Mouse (Mus musculus) layer of hippocampus, postnatal 25 days (tissue): ENCODE measurements around the gene Mapk8. TPM values are rescaled to one million over a fixed set of nuclear protein-coding genes. Genes with fewer than 3 reads are reported as not detected.

Source experiments
- DNase-seq, 2 experiments: peaks; one replicate each; pipeline ENCODE4 v3.0.0; 2022; ENCODE audit warnings: mixed read lengths in 2 of 2, low spot score in 1 of 2; ENCODE audit errors: extremely low spot score in 1 of 2
- total RNA-seq, 2 experiments: library from RNA; stranded (reverse); gene quantifications; 2 replicates each; pipeline ENCODE4 v1.2.3; 2021

Mapk8 gene
- total RNA-seq, 2 experiments from 2014 or later, result 84.8 to 91.9 TPM

DNA sequence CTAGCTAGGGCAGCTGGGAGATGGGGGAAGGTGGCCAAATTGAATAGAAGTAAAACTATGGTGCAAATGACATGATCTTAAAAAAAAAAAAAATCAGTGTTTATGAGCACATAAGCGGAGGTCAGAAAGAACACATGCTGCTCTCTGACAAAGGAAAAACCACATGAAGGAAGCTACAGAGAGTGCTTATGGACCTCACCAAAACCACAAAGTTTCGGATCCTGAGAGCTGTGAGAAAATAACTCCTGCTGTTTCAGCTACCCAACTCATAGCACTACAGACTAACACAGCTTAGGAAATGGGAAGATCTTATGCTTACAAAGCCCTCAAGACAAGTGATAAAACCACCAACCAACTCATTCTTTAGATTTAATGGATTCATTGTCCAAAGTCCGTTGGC is 46.9 kb downstream of the Mapk8 start:
- no peak for DNase-seq

DNA sequence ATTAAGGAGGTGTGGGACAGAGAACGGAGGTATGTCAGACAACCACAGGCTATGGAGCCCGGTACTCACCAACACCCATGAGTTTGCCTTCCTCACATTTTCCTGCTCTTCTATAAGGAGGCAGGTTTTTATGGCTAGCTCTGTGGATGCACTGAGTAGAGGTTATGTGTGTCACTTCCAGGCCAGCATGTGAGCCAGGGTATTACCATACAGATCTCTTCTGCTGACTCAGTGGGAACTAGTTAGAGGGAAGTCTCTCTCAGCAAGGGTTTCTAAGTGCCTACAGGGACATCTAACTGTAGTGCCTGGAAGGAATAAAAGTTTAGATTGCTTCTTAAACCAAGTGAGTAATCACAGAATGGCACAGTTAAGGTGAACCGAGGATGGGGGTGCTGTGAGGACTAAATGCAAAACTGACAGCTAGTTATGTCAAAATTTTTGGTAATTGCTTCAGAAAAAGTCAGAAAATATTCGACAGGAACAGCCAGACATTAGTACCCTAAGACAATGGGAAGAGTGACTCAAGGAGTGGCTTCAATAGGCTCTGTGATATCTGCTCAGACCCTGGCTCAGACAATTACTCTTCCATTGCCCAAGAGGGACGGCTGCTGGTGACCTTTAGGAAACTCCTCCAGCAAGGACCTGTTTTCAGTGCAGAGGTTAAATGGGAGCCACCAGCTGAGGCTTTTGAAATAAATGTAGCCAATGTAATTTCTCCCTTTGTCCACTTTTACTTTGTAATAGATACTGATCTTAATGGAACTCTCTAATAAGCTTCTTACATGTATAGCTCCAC is 48.7 kb downstream of the Mapk8 start:
- DNase-seq, result no peak

DNA sequence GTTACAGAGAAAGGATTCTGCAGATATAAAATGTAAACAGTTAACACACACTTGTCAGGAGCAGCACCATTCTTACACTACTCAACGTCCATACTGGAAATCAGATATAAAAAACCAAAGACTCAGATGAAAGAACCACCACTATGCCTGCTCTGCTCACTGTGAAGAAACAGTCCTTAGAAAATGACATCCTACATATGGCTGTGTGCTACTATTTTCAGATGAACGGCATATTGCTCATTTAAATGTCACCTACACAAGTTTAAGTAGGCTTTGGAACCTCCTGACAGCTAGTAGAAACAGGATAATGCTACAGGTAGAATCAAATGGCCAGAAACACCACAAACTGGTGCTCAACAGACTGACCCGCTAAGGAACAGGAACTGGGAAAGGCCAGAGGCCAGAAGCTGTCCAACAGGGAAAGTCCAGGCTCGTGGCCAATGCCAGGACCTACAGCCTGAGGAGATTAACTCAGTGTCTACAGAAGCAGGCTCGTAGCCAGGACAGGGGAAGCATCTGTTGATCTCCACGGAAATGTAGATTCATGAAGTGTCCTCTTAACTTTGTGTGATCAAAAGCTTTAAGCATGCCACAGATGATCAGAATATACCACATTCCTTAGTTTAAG is 66.0 kb downstream of the Mapk8 start:
- no peak for DNase-seq

DNA sequence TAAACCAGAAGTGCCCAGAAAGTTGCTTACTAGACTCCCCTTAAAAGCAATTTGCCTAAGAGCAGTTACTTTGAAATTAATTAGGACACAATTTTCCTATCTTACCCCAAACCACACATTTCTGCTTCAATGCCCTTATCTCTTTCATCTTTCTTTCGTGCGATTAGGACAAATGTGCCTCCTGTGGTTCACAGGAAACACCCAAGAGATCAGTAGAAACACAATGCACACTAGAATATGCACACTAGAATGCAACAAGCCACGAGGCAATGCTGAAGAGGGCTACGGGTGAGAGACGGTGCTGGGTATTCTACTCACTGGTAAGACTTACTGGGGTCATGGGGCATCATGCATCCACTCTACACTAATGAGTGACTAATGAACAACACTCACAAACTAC is 68.2 kb downstream of the Mapk8 start:
- no peak for DNase-seq

- DNase-seq, result peak in 1 of 2 experiments; percentile 5
Observed at GRCm38 (mm10) chr14:33377211-33377610, 69.7 kb downstream of the Mapk8 start.

DNA sequence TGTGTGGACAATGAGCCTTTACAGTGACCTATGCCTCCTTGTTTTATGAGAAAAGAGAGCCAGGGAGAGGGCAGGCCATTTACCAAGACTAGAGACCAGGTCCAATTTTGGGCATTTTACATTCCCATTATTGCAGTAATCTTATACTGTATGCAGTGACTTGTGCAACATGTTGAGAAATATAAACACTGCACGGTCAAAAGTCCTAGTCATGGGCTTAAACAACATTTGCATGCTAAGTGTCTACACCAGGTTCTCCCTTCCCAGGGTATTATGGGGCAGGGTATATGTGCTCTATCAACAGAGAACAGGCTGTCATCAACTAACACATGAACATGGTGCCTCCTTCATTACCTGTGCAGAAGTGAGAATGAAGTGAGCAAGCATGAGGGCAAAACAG is 72.9 kb downstream of the Mapk8 start:
- DNase-seq, result no peak

DNA sequence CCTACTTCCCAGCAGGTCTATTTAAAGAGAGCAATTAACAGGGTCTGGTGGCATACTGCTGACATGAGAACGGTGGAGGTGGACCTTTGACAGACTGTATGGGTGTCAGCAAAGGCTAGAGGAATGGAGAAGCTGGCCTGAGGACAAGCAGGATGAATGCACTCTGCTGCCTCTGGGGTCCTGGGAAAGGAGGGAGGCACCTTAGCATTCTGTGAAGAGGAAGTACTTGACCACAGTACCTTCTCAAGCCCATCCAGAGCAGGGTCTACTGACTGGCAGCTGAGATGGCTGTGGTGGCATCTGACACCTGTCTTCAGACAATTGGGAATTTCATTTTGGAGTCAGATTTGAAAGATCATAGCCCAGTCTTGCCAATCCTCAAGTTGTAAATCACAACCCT is 73.7 kb downstream of the Mapk8 start:
- DNase-seq, result no peak

DNA sequence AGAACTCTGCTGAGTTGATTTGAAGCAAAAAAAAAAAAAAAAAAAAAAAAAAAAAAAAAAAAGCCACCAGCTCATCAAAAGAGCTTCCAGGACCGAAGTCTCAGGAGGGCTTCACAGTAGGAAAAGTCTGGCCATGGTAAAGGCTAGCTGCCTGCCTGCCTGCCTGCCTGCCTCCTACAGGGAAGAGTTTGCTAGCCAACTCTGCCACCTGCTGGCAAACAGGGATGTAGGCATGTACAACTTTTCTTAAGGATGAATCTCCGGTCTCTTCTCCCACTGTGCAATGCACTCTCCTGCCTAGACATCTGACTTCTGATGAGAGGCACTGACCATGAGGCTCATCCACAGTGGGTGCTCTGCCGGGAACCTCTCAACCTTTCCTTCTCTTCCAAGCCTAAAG is 75.7 kb downstream of the Mapk8 start:
- DNase-seq, result peak in 1 of 2 experiments; percentile 71

DNA sequence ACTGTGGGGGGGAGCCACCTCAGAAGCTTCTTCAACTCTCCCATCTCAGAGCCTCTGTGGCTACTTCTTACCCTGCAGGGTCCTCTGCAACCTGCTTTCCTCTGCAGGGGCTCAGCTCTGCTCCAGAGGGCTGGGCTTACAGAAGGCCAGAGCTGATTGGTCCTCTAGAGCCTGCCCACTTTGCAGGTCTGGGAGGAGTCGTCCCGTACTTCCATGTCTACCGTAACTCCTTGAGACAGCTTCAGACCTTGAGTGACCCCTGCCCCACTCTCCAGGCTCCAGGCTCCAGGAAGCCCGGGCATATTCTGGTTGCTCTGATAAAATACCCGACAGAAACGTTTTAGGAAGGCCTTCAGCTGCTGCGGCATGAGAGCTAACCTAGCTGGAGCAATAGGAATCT is 76.9 kb downstream of the Mapk8 start:
- DNase-seq, result peak in 1 of 2 experiments; percentile 3

GRCm38 (mm10) chr14:33369375-33369774 is 77.6 kb downstream of the Mapk8 start:
- DNase-seq, result peak in 1 of 2 experiments; percentile 1

DNA sequence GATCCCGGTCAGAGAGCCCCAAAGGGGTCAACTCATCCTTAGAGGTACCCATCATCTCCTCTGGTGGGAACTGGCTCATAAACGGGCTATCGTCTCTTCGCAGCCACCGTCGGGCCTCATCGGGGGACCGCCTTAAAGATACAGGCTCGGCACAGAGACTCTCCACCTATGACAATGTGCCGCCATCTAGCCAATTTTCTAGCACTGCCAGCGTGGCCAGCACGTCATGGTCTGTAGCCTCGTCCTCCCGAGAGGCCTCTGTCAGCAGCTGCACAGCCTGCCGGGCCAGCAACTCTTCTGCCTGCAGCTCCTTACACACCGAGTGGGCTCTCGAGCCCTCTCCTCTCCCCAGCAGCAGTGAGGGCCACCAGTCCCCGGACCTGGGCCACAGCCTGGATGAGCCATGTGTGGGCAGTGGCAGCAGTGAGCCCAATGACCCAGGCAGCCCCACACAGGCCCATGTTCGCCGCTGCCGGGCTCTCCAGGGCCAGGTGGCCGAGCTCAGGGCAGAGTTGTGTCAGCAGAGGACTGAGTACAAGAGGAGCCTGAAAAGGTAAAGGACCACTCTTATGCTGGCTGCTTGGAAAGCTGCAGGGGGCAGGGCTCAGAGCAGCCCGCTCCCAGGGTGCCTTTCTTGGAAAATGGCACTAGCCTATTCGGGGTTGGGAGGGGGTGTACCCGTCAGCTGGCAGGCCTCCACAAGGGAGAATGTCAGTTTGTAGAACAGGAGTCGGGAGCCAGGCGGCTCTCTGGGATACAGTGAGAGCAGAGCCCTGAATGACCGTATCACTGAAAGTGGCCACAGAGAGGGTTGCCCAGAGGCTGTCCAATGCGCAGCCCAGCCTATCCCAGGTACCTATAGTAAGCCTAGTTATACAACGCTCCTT is 79.8 kb downstream of the Mapk8 start:
- no peak for DNase-seq

GRCm38 (mm10) chr14:33364061-33364460 is 82.9 kb downstream of the Mapk8 start:
- no peak for DNase-seq

- DNase-seq, result no peak
Observed at GRCm38 (mm10) chr14:33363611-33364010, 83.3 kb downstream of the Mapk8 start.

DNA sequence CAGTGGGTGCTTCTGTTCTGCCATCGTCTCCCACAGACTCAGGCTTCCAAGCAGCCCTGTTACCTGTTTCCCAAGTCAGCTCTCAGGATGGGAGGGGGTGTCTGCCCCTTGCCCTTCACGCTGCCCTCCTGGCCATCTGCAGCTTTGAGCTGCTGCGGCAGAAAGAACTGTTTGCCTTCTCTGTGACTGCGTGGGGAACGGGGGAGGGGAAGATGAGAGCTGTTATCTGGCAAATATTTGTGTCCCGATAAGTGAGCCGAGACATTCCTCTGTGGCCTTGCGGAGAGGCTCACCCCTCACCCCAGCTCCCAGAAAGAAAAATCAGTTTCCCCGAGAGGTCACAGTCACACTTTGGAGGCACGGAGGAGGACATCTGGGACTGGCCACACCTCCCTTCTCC is 84.2 kb downstream of the Mapk8 start:
- no peak for DNase-seq

DNA sequence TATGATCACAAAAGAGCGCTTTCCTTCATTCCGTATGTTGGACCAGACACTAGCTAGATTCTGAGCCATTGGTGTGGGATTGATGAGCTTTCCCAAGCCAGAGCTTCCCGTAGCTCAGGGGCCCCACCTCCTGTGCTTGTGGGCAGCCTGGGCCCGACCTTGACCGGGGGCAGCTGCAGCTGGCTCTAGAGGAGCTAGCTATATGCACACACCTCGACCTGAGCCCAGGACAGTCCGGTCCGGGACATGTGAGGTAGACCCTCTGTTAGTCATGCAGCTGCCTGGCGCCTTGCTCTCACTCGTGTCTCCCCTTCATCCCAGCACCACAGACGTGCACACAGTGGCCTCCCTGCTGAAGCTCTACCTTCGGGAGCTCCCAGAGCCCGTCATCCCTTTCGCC is 84.8 kb downstream of the Mapk8 start:
- no peak for DNase-seq

GRCm38 (mm10) chr14:33361546-33361945 is 85.4 kb downstream of the Mapk8 start:
- DNase-seq, result no peak

- no peak for DNase-seq
Observed at GRCm38 (mm10) chr14:33358891-33359290, 88.1 kb downstream of the Mapk8 start.

DNA sequence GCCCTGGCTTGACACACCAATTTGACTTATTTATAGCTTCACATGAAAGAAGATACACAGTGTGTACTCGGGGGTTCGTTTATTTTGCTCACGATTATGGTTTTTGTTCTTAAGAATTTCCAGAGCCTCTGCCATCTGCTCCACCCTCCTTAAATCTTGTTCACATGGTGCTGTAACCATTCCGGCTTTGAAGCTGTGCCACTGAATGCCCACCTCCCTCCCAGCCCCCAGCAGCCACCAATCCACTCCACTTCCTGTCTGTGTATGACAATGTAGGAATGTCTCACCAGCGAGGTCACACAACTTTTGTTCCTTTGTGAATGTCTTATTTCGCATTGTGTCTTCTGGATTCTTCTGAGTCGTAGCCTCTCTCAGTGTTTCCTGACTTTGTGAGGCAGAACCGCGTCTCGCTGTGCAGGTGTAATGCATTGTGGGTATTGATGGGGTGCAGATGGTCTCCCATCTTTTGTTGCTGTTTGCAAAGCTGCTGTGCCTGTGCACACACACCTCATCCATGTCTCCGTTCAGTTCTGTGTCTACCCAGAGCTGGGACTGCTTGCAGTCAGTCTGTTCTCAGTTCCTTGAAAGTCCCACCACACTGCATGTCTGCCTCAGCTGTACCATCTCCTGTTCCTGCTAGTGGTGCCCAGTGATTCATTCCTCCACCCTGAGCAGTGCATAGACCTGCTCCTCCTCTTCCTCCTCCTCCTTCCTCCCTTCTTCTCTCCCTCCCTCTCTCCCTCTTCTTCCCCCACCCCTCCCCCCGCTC is 89.2 kb downstream of the Mapk8 start:
- DNase-seq, result no peak

GRCm38 (mm10) chr14:33355276-33355675 is 91.7 kb downstream of the Mapk8 start:
- no peak for DNase-seq

DNA sequence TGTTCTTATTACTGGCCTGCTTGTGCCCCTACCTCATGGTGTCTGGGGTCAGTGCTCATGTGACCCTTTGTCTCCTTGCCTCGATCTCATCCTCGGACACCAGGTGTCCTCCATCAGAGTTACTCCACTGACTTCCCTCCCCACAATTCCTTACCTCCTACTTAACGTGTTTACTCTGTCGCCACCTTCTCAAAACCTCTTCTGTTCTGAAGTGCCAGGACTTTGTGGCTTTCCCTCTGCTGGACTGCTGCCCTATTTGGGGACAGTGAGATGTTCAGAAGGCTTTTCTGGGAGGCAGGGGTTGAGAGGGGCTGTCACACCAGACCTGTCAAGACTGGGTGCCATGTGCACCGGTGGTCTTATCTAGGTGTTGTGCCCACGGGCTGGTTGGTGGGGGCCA is 94.1 kb downstream of the Mapk8 start:
- no peak for DNase-seq
